Mouse (Mus musculus) MEL (cell line): ENCODE measurements around the gene Vac14. TPM values are rescaled to one million over a fixed set of nuclear protein-coding genes. Genes with fewer than 3 reads are reported as not detected.

Experiments
- DNase-seq: peaks from one replicate; pipeline ENCODE4 v3.0.0; 2011; ENCODE audit warnings: low read depth, low spot score
- H3K27ac ChIP-seq: 2 replicates; pipeline ENCODE4 v1.5.1; 2012; ENCODE audit warnings: low read depth, mild to moderate bottlenecking, control low read depth, low read length, moderate library complexity; ENCODE audit not compliant: control insufficient read depth
- H3K27me3 ChIP-seq, 2 experiments: fragments of 150-350 bp in 1 of 2; sonication (generic) in 1 of 2; 2 replicates each; pipeline ENCODE4 v1.6.1; 2012; ENCODE audit warnings: low read length in 2 of 2, mild to moderate bottlenecking in 2 of 2, improper control_type of control experiment in 1 of 2, moderate library complexity in 1 of 2; ENCODE audit not compliant: insufficient read depth in 2 of 2, control insufficient read depth in 1 of 2
- H3K36me3 ChIP-seq, 2 experiments: 2 replicates each; pipeline ENCODE4 v1.6.1; 2012 to 2014; ENCODE audit warnings: low read length in 2 of 2, improper control_type of control experiment in 1 of 2, inconsistent platforms in 1 of 2, mild to moderate bottlenecking in 1 of 2; ENCODE audit not compliant: insufficient read depth in 2 of 2, control insufficient read depth in 1 of 2
- H3K4me1 ChIP-seq, 2 experiments: fragments of 150-350 bp in 1 of 2; sonication (generic) in 1 of 2; 2 replicates each; pipeline ENCODE4 v1.6.1; 2012; ENCODE audit warnings: low read length in 2 of 2, improper control_type of control experiment in 1 of 2, mild to moderate bottlenecking in 1 of 2; ENCODE audit not compliant: insufficient read depth in 2 of 2, control insufficient read depth in 1 of 2
- H3K4me3 ChIP-seq, 2 experiments: fragments of 150-350 bp in 1 of 2; sonication (generic) in 1 of 2; 2 replicates each; pipeline ENCODE4 v1.5.1; 2012; ENCODE audit warnings: low read depth in 2 of 2, low read length in 2 of 2, mild to moderate bottlenecking in 2 of 2, moderate library complexity in 2 of 2, control low read depth in 1 of 2, improper control_type of control experiment in 1 of 2; ENCODE audit not compliant: control insufficient read depth in 1 of 2, insufficient read depth in 1 of 2
- H3K79me2 ChIP-seq: 2 replicates; pipeline ENCODE4 v1.6.1; 2012; ENCODE audit warnings: mild to moderate bottlenecking, low read length, moderate library complexity; ENCODE audit not compliant: control insufficient read depth, poor library complexity, insufficient read depth
- H3K9ac ChIP-seq: 2 replicates; pipeline ENCODE4 v1.6.1; 2012; ENCODE audit warnings: low read depth, mild to moderate bottlenecking, control low read depth, low read length, moderate library complexity; ENCODE audit not compliant: control insufficient read depth, poor library complexity, severe bottlenecking
- H3K9me3 ChIP-seq: fragments of 150-350 bp; sonication (generic); replicated peaks from 2 replicates; pipeline ENCODE4 v1.6.1; 2012; ENCODE audit warnings: mild to moderate bottlenecking, low read length, improper control_type of control experiment, moderate library complexity; ENCODE audit not compliant: insufficient read depth
- BHLHE40 ChIP-seq: IDR thresholded peaks from 2 replicates; pipeline ENCODE4 v1.6.1; 2012; ENCODE audit warnings: low read depth, mild to moderate bottlenecking, inconsistent platforms, low read length, improper control_type of control experiment, borderline replicate concordance
- CHD1 ChIP-seq: IDR thresholded peaks from 2 replicates; pipeline ENCODE4 v1.6.1; 2012; ENCODE audit warnings: low read depth, mild to moderate bottlenecking, inconsistent platforms, low read length, improper control_type of control experiment
- CHD2 ChIP-seq: IDR thresholded peaks from 2 replicates; pipeline ENCODE4 v1.6.1; 2011; ENCODE audit warnings: low read length, improper control_type of control experiment
- GABPA ChIP-seq: IDR thresholded peaks from 2 replicates; pipeline ENCODE4 v1.6.1; 2012; ENCODE audit warnings: low read depth, mild to moderate bottlenecking, inconsistent platforms, low read length, improper control_type of control experiment, moderate library complexity
- GATA1 ChIP-seq: IDR thresholded peaks from 2 replicates; pipeline ENCODE4 v1.6.1; 2011; ENCODE audit warnings: low read depth, low read length, improper control_type of control experiment
- HCFC1 ChIP-seq: IDR thresholded peaks from 2 replicates; pipeline ENCODE4 v1.6.1; 2012; ENCODE audit warnings: low read depth, mild to moderate bottlenecking, inconsistent platforms, low read length, improper control_type of control experiment, moderate library complexity
- KAT2A ChIP-seq: conservative IDR thresholded peaks from 2 replicates; pipeline ENCODE4 v1.6.1; 2012; ENCODE audit warnings: low read depth, low read length, improper control_type of control experiment, inconsistent platforms
- MAZ ChIP-seq: IDR thresholded peaks from 2 replicates; pipeline ENCODE4 v1.6.1; 2012; ENCODE audit warnings: low read depth, mild to moderate bottlenecking, inconsistent platforms, low read length, improper control_type of control experiment
- MXI1 ChIP-seq: IDR thresholded peaks from 2 replicates; pipeline ENCODE4 v1.6.1; 2011; ENCODE audit warnings: mild to moderate bottlenecking, low read depth, low read length, improper control_type of control experiment
- RCOR1 ChIP-seq: IDR thresholded peaks from 2 replicates; pipeline ENCODE4 v1.6.1; 2012; ENCODE audit warnings: low read depth, mild to moderate bottlenecking, inconsistent platforms, low read length, improper control_type of control experiment
- SIN3A ChIP-seq: IDR thresholded peaks from 2 replicates; pipeline ENCODE4 v1.6.1; 2012; ENCODE audit warnings: low read length, improper control_type of control experiment, inconsistent platforms
- SMC3 ChIP-seq: IDR thresholded peaks from 2 replicates; pipeline ENCODE4 v1.6.1; 2011; ENCODE audit warnings: low read depth, low read length, improper control_type of control experiment
- TAL1 ChIP-seq: IDR thresholded peaks from 2 replicates; pipeline ENCODE4 v1.6.1; 2012; ENCODE audit warnings: mild to moderate bottlenecking, inconsistent platforms, low read length, moderate library complexity, mixed read lengths
- TBP ChIP-seq: IDR thresholded peaks from 2 replicates; pipeline ENCODE4 v1.8.0; 2011; ENCODE audit warnings: low read depth, low read length, improper control_type of control experiment
- TCF12 ChIP-seq: IDR thresholded peaks from 2 replicates; pipeline ENCODE4 v1.6.1; 2014; ENCODE audit warnings: low read depth, mild to moderate bottlenecking, inconsistent platforms, low read length, improper control_type of control experiment, moderate library complexity
- UBTF ChIP-seq: IDR thresholded peaks from 2 replicates; pipeline ENCODE4 v1.6.1; 2012; ENCODE audit warnings: low read depth, mild to moderate bottlenecking, inconsistent platforms, low read length, improper control_type of control experiment, moderate library complexity, borderline replicate concordance; ENCODE audit not compliant: insufficient read depth
- ZKSCAN1 ChIP-seq: IDR thresholded peaks from 2 replicates; pipeline ENCODE4 v1.6.1; 2012; ENCODE audit warnings: low read depth, mild to moderate bottlenecking, inconsistent platforms, low read length, improper control_type of control experiment, moderate library complexity
- ZMIZ1 ChIP-seq: IDR thresholded peaks from 2 replicates; pipeline ENCODE4 v1.6.1; 2012; ENCODE audit warnings: low read depth, mild to moderate bottlenecking, inconsistent platforms, low read length, improper control_type of control experiment, moderate library complexity
- ZNF384 ChIP-seq: IDR thresholded peaks from 2 replicates; pipeline ENCODE4 v1.6.1; 2012; ENCODE audit warnings: low read depth, mild to moderate bottlenecking, inconsistent platforms, low read length, improper control_type of control experiment
- polyA plus RNA-seq, 2 experiments: library from polyadenylated mRNA; stranded (reverse) in 1 of 2; unstranded in 1 of 2; fragments of >175 nt in 1 of 2; fragments of >200 nt in 1 of 2; gene quantifications; 2 replicates each; pipeline versions ENCODE4 v1.2.1 to v1.2.4; 2012; ENCODE audit warnings: low replicate concordance in 2 of 2, low read depth in 1 of 2; ENCODE audit not compliant: insufficient read length in 2 of 2, insufficient read depth in 1 of 2, missing spikeins in 1 of 2
- total RNA-seq: library from RNA; depleted of rRNA; stranded (reverse); fragments of 300-350 nt; gene quantifications from 2 replicates; pipeline ENCODE4 v1.2.3, GENCODE M21; 2012

The Vac14 gene
- total and polyA plus RNA-seq, 3 experiments = 31.7 to 86.0 TPM; not detected in 1

DNA sequence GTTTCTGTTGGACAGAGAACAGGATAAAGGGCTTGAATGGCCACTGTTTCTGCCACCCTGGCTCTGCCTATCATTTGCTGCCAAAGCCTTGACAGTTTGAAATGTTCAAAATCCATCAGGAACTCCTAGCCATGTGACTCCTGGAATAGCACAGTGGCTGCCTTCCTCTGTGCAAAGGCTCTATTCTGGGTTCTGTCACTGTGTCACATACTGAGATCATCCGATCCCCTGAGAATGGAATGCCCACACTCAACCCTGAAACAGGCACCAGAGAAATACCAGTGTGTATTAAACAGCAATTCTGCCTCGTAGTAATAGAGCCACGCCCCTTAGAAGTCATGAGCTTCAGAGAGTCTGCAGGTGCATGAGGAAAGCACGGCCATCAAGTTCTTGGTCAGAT lies 33.5 kb downstream of the Vac14 start:
- no peaks in the 10 kb centered on the region for H3K27me3 ChIP-seq
- no peak for TF ChIP-seq HCFC1
- no peak for TF ChIP-seq SMC3
- TF ChIP-seq SIN3A = no peak
- TF ChIP-seq ZMIZ1 = no peak
- no peak for TF ChIP-seq ZNF384
- TF ChIP-seq CHD1 = no peak
- TF ChIP-seq ZKSCAN1 = no peak
- TF ChIP-seq BHLHE40 = no peak
- TF ChIP-seq GATA1 = no peak
- TF ChIP-seq TAL1 = no peak
- TF ChIP-seq TBP = no peak
- H3K9me3 ChIP-seq = no peaks in the 10 kb centered on the region
- no peak for DNase-seq
- H3K36me3 ChIP-seq = peaks cover 0 to 4% of the 10 kb centered on the region in 2 experiments; a peak in 1 of 4 replicates
- H3K9ac ChIP-seq = no peak overlapping the region
- H3K4me1 ChIP-seq = no peaks in the 10 kb centered on the region
- H3K27ac ChIP-seq = no peak overlapping the region
- H3K4me3 ChIP-seq = no peak overlapping the region
- no peaks in the 10 kb centered on the region for H3K79me2 ChIP-seq

- Histone ChIP-seq H3K9me3 (no peaks in the 10 kb centered on the region), H3K36me3 (peaks cover 0 to 4% of the 10 kb centered on the region in 2 experiments; a peak in 1 of 4 replicates)
Measured at GRCm38 (mm10) chr8:110654075-110655060, 36.0 kb downstream of the Vac14 start.

More at GRCm38 (mm10) chr8:110654075-110655060, 36.0 kb downstream of the Vac14 start:
- Histone ChIP-seq H3K27me3 (no peaks in the 10 kb centered on the region), H3K4me1 (no peaks in the 10 kb centered on the region), H3K9ac (no peak overlapping the region)
- no peak for DNase-seq
- no peak for TF ChIP-seq RCOR1
- no peak for TF ChIP-seq MXI1
- TF ChIP-seq BHLHE40 = no peak
- TF ChIP-seq TCF12 = no peak
- TF ChIP-seq GABPA = no peak
- no peak for TF ChIP-seq UBTF
- TF ChIP-seq HCFC1 = no peak
- TF ChIP-seq CHD2 = no peak
- no peak for TF ChIP-seq KAT2A
- no peak for TF ChIP-seq ZNF384
- TF ChIP-seq MAZ = no peak
- TF ChIP-seq, all 39 proteins: peak for 0
- Histone ChIP-seq H3K79me2 (no peaks in the 10 kb centered on the region), H3K4me3 (no peak overlapping the region), H3K27ac (no peak overlapping the region)
